12 mouse cellular contexts compared by ENCODE assay signal in genomic region chr10:41939090-41939489, GRCm38 (mm10).
"Had no signal": no experiment of that assay in that cellular context is flagged by ENCODE, and none has a peak within 500 bp of the region (broad histone marks: within the 10 kb centered on the region; RNA-seq: fewer than 3 reads in every experiment).

No protein-coding gene starts in this region.

- H3K4me3 ChIP-seq: limb, embryonic 12.5 days; liver, embryonic 13.5 days; midbrain, embryonic 13.5 days had no signal

- H3K9ac ChIP-seq: limb, embryonic 12.5 days; liver, embryonic 13.5 days; liver, postnatal 0 days; midbrain, embryonic 13.5 days had no signal

- DNase-seq: kidney, adult 11 months; kidney, adult 9 months; kidney, postnatal 10 days; liver; liver, embryonic 13.5 days; liver, postnatal 0 days; lung, postnatal 36 days; thymus, adult 18-20 months; thymus, postnatal 14 days had no signal

- H3K27ac ChIP-seq: limb, embryonic 12.5 days; liver, embryonic 13.5 days; midbrain, embryonic 13.5 days; stomach, postnatal 0 days had no signal

- ATAC-seq: liver, postnatal 0 days; midbrain, embryonic 13.5 days had no signal

- H3K4me2 ChIP-seq: limb, embryonic 12.5 days; liver, embryonic 13.5 days; midbrain, embryonic 13.5 days had no signal

- H3K27me3 ChIP-seq: limb, embryonic 12.5 days; midbrain, embryonic 13.5 days had no signal

- H3K9me3 ChIP-seq: limb, embryonic 12.5 days; midbrain, embryonic 13.5 days had no signal

- H3K36me3 ChIP-seq: limb, embryonic 12.5 days; liver, embryonic 13.5 days; midbrain, embryonic 13.5 days had no signal
